Mouse (Mus musculus) megakaryocyte progenitor cell, adult 5-6 weeks (primary cell): ENCODE results near the gene Srr. TPM values are rescaled to one million over a fixed set of nuclear protein-coding genes. Genes with fewer than 3 reads are reported as not detected.

Experiments used
- ATAC-seq: replicated peaks from 2 replicates; pipeline ENCODE4 v1.8.0; 2016; ENCODE audit warnings: mild to moderate bottlenecking, moderate TSS enrichment, inconsistent platforms; ENCODE audit not compliant: poor library complexity
- total RNA-seq, 2 experiments: library from RNA; stranded (forward) in 1 of 2; stranded (reverse) in 1 of 2; fragments of 157-497, 149-512 nt in 1 of 2; fragments of 200-1000 nt in 1 of 2; gene quantifications; 2 replicates each; pipeline versions ENCODE4 v1.2.3 to v1.2.4; 2015 to 2017

The Srr gene
- total RNA-seq (2015), result 5.8 and 6.3 TPM in 2 replicates
- 4.4 and 6.1 TPM in 2 replicates for total RNA-seq (2017)

DNA sequence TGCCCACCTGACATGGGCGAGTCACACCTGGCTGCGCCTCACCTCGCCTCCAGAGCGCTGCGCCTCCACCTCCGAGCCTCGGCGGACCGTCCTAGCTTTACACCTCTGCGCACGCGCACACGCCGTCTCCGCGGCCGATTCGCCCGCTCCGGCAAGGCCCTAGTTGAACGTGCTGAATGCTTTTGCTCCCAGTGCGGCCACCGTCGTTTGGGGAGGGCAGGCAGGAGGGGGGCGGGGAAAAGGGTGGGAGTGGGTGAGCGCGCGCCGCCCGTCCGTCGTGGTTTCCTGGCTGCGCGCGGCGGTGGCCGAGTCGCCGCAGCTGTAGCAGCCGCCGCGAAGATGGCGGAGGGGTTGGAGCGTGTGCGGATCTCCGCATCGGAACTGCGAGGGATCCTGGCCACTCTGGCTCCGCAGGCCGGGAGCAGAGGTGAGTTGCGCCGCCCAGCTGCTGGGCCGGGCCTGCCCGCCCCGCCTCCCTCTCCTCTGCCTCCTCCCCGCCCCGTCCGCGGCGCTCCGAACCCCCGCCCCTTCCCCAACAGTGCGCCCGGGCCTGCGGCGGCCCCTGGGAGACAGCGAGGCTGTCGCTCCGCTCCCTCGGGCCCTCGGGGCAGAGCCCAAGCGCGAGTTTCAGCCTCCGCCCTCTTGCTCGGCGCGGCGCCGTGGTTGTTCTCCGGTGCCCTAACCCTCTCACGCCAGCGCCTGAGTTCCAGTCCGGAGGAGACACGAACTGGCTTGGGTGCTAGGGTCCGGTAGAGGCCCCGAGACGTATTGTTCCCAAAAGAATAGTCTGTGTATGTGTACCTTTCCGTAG, at the start of gene Srr, which contains the start of gene Smg6:
Gene Srr (minus strand): TSS at position 372 of the 811 bp plus-strand sequence.
Gene Smg6 (plus strand): TSS at position 247 of the 811 bp plus-strand sequence.
- peak; percentile 83 for ATAC-seq

DNA sequence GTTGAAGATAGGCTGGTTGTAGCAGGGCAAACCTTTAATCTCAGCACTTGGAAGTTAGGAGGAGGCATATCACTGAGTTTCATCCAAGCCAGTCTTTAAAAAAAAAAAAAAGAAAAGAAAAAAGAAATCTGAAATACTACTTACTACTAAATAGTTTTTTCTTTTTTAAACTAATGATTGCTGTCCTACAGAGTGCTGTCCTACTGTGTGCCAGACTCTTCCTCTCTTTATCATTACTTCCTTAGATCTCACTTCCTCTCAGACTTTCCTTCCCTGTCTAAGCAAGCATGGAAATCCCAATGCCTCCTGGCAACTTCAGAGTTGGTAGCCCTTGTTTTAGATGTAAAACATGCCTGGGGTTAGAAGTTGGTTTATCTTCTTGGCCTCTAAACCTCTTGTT, 48.9 kb upstream of the Srr start:
- no peak for ATAC-seq

DNA sequence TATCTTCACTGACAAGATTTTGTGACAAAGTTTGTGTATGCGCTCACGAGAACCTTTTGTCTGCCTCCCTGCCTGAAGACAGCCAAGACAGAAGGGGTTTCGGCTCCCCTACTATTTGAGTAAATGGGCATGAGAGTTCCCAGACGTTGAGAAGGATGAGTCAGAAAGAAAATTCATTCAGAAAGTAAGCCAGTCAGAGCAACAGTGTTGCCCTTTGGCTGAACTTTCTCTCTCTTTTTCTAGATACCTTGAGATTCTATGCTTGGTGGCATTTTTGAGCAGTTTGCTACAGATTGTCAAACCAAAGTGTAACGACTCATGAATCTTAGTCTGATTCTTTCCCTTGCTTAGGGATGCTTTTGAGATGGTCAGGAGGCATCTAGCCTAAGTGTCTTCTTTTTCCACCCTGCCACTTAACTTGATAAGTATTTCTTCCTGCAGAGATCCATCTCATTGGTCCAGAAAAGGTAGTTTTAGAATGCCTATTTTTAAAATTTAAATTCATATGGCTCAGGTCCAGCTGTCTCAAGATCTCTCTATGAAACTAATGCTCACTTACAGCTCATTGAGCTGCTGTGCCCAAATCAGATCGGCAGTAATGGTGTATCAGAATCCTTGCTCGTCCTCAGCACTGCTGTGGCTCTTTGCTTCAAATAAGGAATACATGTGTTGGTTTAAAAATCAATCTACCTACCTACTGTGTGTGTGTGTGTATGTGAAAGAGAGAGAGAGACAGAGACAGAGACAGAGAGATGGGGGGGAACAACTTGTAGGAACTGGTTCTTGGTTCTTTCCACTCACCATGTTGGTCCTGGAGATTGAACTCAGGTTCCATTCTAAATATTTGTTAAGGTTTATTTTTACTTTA, 47.8 kb upstream of the Srr start:
- ATAC-seq, result no peak

DNA sequence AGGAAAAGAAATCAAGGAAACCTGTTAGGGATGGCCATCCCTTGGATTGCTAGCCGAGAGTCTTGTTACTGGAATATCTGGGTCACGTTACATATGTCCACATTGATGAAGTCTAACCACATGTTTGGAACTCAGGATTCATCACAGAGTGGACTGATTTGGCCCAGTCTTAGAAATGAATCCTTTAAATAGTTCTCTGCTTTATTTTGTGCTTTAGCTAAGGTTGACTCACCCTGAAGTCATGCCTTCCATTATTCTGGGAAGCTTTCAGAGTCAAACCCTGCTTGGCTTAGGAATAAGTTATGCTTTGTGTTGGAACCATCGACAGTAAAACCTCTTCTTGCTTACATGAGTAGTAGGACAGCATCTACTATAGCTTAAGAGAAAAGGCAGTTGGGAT, 39.8 kb upstream of the Srr start:
- no peak for ATAC-seq

DNA sequence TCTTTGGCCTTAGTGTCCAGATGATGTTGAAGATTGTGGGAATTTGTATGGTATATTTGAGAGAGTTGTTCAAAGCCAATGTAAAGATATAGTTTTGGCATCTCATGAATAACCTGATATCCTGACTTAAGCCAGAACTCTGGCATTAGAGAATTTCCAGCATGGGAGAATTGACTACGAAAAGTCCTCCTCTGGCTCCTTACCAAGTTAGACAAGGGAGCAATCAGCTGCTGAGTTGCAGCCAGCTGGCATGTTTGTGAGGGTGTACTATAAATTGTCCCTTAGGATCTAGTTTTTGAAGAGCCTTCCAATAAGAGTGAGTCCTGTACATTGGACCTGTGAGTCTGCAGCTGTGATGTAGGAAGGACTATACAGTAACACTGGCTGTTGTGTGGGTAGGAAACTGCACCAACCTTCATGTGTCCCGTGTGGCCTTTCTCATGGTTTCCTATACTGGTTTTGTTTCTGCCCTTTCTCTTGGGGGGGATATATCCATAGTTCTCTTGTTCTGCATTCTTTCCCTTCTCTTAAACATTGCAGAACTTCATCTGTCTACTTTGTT, 37.2 kb upstream of the Srr start:
- ATAC-seq, result no peak

DNA sequence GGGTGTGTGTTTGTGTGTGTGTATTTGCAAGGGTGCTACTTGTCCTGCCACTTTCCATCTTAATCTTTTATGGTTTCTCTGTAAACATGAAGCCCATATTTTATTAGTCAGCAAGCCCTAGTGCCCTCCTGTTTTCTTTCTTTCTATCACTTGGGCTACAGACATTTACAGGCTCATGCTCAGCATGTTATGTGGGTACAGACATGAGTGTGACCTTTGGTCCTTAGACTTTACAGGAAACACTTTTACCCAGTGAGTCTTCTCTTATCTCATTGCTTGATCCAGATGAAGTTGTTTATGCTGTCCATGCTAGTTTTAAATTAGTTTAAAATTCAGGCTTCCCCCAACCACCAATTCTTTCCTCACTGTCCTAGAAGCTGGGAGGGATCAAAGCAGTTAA, 36.2 kb upstream of the Srr start:
- ATAC-seq, result no peak

DNA sequence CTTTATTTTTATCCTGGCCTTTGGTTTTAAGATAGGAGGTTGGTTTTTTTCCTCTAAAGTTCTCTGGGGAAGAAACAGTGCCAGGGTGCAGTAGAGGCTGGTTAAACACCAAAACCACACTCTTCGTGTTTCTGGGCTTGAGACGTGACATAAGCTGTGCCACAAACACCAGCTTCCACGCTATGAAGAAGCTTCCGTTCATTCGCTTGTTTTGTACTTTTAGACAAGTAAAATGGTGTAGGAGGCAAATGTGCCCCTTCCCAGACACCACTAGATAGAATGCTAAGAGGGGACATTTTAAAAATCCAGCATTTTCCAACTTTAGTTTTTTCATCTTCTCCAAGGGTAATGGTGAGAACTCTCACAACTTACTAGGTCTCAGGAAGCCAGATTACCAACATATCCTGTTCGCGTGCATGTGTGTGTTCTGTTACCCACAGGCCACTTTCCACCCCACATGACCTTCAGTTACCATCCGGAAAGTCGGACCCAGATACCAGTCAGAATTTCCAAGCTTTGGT, 34.3 kb upstream of the Srr start:
- ATAC-seq, result peak; percentile 38; the same call in 1 of the 2 replicates

DNA sequence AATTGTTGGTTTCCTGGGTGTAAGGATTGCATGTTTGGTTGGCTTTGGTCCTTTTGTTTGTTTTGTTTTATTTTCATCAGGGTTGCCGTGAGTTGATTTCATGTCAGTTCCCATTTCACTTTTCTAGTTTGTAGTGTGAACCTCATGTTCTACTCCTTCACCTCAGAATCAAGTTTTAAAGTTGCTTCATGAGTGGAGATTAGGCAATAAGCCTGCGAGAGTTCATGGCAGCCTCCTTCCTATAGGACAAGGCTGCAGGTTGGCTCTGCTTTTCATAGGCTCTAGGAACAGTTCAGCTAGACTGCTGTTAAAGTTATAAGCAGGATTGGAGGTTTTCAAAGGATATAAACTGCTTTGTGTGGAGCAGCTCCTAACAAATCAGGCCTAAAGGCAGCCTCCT, 33.8 kb upstream of the Srr start:
- ATAC-seq, result peak; percentile 86

DNA sequence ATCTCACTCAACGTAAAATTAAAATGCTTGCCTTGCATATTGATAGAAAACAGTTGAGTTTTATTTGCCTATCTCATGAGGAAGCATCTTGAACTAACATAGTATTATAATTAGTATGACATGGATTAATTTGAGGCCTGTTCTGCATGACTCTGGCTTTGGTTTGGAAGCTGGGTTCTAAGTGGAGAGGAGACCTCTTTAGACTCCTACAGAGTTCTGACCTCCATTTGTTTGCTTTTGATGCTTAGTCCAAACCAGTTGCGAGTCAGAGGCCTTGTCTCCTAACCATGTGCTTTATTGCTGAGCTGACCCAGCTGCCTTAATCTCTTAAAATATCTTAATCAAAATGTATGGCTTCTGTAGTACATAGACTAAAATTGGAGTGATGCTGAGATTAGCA, 31.9 kb upstream of the Srr start:
- ATAC-seq, result no peak

DNA sequence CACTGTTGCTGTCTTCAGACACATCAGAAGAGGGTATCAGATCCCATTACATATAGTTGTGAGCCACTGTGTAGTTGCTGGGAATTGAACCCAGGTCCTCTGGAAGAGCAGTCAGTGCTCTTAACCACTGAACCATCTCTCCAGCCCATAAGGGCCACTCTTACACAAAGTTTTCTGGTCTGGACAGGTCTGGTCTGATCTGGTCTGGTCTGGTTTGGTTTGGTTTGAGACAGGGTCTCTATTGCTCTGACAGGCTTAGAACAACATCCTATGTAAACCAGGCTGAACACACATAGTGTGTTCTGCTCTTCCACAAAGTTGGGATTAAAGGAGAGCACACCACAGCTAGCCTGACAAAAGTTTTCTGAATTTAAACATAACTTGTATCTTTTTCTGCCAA, 30.3 kb upstream of the Srr start:
- ATAC-seq, result no peak

DNA sequence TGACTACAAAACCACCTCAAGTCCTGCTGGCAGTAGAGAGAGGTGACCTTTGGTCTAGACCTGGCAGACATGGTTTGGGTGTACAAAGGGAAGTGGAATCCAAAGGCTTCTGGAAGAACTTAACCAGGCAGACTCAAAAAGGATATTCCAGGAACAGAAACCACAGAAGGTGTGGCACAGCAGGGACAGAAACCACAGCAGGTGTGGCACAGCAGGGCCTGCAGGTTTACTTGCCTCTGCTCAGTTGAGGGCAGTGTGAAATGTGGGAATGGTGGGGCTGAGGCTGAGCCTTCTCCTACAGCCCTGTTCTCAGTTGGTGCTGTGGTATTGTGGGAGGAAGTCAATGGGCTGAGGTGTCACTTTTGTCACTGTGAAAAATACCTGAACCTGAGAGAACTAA, 29.2 kb upstream of the Srr start:
- ATAC-seq, result no peak

DNA sequence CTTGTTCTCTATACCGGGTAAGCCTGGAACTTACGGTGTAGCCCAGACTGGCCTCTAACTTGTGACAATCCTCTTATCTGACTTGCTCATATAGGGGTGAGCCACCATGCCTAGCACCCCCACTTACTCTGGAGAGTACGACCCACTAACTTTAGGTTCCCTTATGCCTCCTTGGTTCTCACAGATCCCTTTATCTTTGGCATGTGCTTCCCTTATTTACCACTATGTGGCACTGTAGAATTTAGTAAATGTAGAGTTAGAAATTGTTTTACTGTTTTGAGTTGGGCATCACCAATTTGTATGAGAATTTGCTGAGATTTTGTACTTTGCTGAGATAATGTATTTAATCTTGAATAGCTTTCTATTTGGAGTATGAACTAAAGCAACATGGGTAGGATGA, 20.6 kb upstream of the Srr start:
- ATAC-seq, result peak; percentile 84

DNA sequence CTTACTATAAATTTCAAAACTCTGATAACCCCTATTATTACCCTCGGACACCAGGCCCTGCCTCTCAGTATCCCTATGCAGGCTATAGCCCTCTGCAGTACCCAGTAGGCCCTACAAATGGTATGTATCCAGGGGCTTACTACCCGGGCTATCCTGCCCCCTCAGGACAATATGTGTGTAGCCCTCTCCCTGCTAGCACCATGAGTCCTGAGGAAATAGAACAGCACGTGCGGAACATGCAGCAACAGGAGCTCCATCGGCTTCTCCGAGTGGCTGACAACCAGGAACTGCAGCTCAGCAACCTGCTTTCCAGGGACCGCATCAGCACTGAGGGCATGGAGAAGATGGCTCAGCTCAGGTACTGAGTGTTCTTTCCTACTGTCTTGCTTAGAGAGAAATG, 4.6 kb upstream of the Srr start:
- no peak for ATAC-seq

DNA sequence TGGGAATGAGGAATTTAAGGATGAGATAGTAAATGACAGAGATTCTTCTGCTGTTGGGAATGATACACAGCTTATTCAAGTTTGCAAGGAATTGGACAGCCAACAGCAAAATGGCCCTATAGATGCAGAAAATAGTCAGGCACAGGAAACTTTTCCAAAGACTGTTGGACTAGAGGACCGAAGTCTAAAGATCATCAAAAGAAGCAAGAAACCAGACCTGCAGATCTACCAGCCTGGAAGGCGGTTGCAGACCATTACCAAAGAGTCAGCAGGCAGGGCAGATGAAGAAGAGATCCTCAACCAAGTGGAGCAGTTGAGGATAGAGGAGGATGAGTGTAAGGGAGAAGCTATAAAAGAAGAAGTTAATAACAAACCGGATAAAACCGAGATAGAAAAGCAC, 3.4 kb upstream of the Srr start:
- no peak for ATAC-seq

DNA sequence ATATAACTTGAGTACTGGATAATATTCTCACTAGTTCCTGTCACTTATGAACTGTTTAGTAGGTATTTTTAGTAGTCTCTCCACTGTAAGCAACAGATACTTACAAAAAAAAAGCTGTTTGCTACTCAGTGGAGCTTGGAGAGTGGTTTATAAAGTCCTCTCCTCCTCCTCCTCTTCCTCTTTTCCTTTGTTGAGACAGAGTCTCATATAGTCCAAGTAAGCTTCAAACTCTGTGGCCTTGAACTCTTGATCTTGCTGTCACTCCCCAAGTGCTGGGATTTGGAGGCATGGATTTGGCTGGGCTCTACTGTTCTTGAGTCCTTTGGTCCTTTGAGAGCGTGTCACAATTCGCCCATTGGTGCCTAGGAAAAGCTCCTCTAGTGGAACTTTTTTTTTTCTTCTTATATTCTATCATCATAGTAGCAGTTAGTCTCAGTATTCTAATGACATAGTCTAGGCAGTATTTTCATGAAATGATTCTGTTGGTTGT, 1.5 kb upstream of the Srr start:
- no peak for ATAC-seq

DNA sequence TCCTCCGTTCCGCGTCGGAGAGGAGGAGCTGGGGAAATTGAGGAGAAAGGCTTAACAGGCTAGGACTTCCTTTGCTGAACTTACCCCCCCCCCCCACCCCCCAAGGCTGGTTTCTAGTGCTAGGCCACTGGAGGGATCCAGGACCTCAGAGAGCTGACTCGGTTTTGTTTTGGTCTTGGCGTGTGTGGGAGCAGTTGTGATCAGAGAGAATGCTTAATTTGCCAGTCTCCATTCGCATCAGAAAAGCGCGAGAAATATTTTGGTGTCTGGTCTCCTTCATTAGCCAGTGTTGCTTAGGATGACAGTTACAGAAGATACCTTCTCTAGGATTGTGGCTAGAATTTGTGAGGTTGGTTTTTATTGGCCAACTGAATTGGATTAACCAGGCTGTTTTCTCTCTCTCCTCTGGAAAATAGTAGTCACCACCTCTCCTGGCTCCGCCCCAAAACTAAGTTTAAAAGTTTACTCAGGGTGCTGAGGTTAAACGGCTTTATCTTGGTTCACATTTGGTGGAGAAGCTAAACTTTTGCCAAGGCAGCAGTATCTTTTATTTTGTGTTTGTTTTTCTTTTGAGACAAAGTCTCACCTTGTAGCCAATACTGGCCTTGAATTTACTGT, 749 bp upstream of the Srr start:
- peak; percentile 64 for ATAC-seq

DNA sequence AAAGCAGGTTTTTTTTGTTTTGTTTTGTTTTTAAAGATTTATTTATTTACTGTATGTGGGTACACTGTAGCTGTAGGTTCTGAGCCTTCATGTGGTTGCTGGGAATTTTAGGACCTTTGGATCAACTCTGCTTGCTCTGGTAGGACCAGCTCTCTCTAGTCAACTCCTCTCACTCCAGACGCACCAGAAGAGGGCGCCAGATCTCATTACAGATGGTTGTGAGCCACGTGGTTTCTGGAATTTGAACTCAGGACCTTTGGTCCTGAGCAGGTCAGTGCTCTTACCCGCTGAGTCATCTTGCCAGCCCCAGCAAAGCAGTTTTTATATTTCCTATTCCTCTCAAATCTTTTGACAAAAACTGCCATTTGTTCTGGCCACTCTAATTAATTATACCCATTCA, 1.6 kb downstream of the Srr start:
- ATAC-seq, result no peak

DNA sequence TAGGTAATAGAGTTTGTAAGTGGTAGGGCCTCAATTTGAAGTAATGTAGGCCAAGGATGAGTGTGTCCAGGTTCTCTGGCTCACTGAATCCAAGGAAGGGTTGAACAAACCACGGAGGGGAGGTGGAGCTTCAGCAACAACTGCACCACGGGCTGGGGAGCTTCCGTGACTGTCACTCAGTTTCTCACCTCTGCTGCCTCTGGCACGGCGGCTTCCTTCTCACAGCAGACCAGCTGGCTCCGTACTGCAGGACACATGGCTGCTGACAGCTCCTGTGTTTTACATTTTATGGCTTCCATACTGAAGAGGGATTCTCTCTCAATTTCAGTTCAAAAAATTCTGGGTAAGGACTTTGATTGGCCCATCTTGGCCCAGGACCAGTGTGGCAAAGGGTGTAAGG, 6.5 kb downstream of the Srr start:
- no peak for ATAC-seq

DNA sequence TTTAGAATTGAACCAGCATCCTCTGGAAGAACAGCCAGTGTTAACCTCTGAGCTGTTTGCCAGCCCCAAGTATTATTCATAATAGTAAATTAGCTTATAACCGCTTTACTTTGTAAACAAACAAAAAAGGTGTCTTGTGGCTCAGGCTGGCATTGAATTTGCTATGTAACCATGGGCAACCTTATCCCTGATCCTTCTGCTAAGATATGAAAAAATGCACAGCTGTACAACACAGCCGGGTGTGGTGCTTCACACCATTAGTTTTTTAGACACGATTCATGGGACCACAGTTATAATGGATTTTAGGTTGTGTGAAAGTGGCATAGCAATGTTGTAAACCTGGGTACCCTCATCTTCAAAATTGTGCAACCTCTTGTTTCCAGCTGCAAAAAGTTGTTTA, 13.3 kb downstream of the Srr start:
- ATAC-seq, result no peak

DNA sequence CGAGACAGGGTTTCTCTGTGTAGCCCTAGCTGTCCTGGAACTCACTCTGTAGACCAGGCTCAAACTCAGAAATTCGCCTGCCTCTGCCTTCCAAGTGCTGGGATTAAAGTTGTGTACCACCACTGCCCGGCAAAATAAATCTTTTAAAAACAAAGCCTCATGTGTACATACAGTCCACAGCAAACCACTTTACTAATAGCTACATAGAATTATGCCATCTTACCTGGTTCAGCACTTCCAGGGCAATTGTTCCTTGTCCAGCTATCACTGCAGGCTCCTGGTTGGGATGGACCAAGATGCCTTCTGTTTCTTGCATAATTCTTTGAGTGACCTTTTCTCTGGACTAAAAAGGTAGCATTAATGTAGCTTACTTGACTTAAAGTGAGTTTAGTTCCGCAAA, 15.8 kb downstream of the Srr start:
- no peak for ATAC-seq
